Mouse (Mus musculus): Measurements from ENCODE around the gene Mkrn2os. TPM values are rescaled to one million over a fixed set of nuclear protein-coding genes. Genes with fewer than 3 reads are reported as not detected.

The Mkrn2os gene
- polyA plus RNA-seq, 1 experiment = not detected

DNA sequence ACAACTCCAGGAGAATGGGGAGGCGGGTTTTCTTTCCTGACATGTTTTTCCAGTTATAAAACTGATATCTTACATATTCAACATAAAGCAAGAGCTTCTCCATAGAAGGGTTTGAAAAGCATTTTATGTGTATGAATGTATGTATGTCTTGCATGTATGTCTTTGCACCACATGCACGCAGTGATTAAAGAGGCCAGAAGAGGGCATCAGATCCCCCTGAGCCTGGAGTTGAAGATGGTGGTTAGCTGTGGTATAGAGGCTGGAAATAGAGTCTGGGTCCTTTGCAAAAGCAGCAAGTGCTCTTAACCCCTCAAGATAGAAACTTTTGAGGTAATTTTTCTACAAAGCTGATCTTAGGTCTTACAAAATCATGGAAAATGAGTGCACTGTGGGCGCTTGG lies 16.7 kb upstream of the Mkrn2os start:
- no peak overlapping the region for H3K4me3 ChIP-seq (ENCODE audit: insufficient read depth, low read length)
- no peak overlapping the region for H3K27ac ChIP-seq (ENCODE audit: insufficient read depth, low read length)
- peaks cover 16% of the 10 kb centered on the region for H3K4me1 ChIP-seq (ENCODE audit: control insufficient read depth, insufficient read depth, low read length)
- TF ChIP-seq CTCF (IDR thresholded peaks at IDR 0.05; ENCODE audit: extremely low read depth, insufficient read depth, low read length) (no peak; the same call in 1 of the 2 replicates), POLR2A (IDR thresholded peaks at IDR 0.05; ENCODE audit: extremely low read depth, insufficient read depth, low read length) (no peak)

- peaks cover 13% of the 10 kb centered on the region for H3K4me1 ChIP-seq (ENCODE audit: control insufficient read depth, insufficient read depth, low read length)
- H3K27ac ChIP-seq (ENCODE audit: insufficient read depth, low read length) = peak overlapping the region; percentile 67; the same call in 1 of the 2 replicates
- TF ChIP-seq POLR2A (IDR thresholded peaks at IDR 0.05; ENCODE audit: extremely low read depth, insufficient read depth, low read length) = no peak
- no peak for TF ChIP-seq CTCF (IDR thresholded peaks at IDR 0.05; ENCODE audit: extremely low read depth, insufficient read depth, low read length)
- H3K4me3 ChIP-seq (ENCODE audit: insufficient read depth, low read length) = no peak overlapping the region
These were observed 15.1 kb upstream of the Mkrn2os start for GRCm38 (mm10) chr6:115607429-115607828.

DNA sequence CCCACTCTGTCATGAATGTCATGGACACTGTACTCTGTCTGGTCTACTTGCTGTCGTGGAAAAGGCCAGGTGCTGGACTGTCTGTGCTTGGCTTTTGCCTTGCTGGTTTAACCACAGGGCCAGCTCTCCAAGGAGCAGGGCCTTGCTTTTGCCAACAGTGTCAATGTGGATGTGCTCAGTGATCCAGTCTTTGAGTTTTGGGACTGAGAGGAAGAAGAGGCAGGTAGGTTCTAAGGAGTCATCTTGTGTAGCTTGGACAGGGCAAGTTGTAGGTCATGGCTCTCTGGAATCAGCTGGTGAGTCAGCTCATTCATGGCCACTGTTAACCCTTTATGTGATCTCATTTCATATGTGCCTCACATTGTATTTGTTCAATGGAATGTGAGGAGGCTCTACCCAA lies 14.1 kb upstream of the Mkrn2os start:
- TF ChIP-seq POLR2A (IDR thresholded peaks at IDR 0.05; ENCODE audit: extremely low read depth, insufficient read depth, low read length) = no peak
- TF ChIP-seq CTCF (IDR thresholded peaks at IDR 0.05; ENCODE audit: extremely low read depth, insufficient read depth, low read length) = no peak
- H3K4me3 ChIP-seq (ENCODE audit: insufficient read depth, low read length) = no peak overlapping the region
- no peak overlapping the region for H3K27ac ChIP-seq (ENCODE audit: insufficient read depth, low read length)
- peaks cover 13% of the 10 kb centered on the region for H3K4me1 ChIP-seq (ENCODE audit: control insufficient read depth, insufficient read depth, low read length)

DNA sequence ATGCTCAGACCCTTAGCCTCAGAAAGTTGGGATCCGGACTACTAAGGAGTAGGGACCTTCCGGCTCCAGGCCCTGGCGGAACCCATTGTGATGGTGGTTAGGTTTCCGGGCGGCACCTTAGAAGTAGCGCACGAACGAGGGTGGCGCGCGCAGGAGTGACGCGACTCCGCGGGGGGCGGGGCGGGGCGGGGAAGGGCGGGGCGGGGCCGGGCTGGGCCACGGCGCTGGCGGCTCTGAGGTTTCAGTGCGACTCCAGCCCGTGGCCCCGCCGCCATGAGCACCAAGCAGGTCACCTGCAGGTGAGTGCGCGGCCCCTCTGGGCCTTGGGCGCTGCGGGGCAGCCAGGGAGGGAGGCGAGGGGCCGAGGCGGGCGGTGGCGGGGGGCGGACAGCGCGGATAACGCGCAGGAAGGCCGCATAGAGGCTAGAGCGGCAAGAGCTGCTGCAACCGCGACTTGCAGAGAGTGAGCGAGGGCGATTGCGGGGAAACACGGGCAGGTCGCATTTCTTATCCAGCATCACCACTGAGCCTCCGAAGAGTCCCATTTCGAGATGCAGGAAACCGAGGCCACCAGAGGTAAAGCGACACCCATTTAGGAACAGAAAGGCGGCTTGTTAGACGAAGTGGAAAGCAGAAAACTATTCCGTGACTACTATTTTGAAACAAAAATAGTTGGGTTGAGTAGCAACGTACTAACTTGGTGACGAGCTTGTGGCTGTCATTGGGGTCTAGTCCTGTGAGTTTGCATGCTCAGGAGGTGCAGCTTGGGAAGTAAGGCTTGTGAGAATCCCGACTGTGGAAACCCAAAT lies 9.5 kb upstream of the Mkrn2os start, which contains the start of gene Mkrn2:
Mkrn2 (plus strand) TSS at position 188 of the 809 bp plus-strand sequence.
- Histone ChIP-seq H3K4me1 (ENCODE audit: control insufficient read depth, insufficient read depth, low read length) (peaks cover 6% of the 10 kb centered on the region), H3K4me3 (ENCODE audit: insufficient read depth, low read length) (peak within 1 kb of the TSS; percentile 78), H3K27ac (ENCODE audit: insufficient read depth, low read length) (no peak within 1 kb of the TSS)
- 0 out of 2 replicates have a peak, but pooled peaks have one; percentile 44 for TF ChIP-seq POLR2A (IDR thresholded peaks at IDR 0.05; ENCODE audit: extremely low read depth, insufficient read depth, low read length)
- no peak for TF ChIP-seq CTCF (IDR thresholded peaks at IDR 0.05; ENCODE audit: extremely low read depth, insufficient read depth, low read length)

DNA sequence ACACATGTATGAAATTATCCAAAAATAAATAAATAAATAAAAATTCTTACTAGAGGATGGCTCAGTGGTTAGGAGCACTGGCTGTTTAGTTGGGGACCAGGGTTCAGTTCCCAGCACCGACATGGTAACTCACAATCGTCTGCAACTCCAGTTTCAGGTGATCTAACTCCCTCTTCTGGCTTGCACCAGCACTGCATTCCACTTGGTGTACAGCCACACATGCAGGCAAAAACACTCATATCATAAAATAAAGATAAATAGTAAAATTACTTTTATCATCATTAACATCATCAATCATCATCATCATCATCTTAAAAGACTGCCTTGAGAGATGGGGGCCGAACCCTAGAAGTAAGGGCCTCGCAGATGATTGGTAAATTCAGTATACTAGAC lies 8.9 kb upstream of the Mkrn2os start:
- no peak for TF ChIP-seq POLR2A (IDR thresholded peaks at IDR 0.05; ENCODE audit: extremely low read depth, insufficient read depth, low read length)
- no peak for TF ChIP-seq CTCF (IDR thresholded peaks at IDR 0.05; ENCODE audit: extremely low read depth, insufficient read depth, low read length)
- peaks cover 1% of the 10 kb centered on the region; the same call in 1 of the 2 replicates for H3K4me1 ChIP-seq (ENCODE audit: control insufficient read depth, insufficient read depth, low read length)
- H3K4me3 ChIP-seq (ENCODE audit: insufficient read depth, low read length) = peak overlapping the region; percentile 78; the same call in 1 of the 2 replicates
- H3K27ac ChIP-seq (ENCODE audit: insufficient read depth, low read length) = no peak overlapping the region

DNA sequence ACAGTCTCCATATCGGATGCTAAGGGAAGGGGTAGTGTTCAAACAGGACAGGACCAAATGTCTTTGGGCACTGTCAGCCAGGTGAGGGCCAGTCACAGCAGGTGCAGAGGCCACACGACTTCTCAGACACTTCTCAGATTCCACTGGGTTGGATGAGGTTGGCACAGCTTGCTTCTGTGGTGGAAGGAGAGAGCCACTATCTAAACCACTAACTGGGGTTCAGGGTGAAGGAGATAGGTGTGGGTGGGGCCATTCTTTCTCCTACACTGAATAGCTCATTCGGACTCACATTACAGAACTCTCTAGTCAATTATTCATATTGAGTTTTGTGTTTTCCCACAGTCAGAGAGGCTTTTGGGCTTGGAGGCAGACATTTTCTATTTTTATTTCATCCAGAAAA lies 3.3 kb upstream of the Mkrn2os start:
- no peaks in the 10 kb centered on the region for H3K4me1 ChIP-seq (ENCODE audit: control insufficient read depth, insufficient read depth, low read length)
- H3K27ac ChIP-seq (ENCODE audit: insufficient read depth, low read length) = no peak overlapping the region
- H3K4me3 ChIP-seq (ENCODE audit: insufficient read depth, low read length) = no peak overlapping the region
- TF ChIP-seq CTCF (IDR thresholded peaks at IDR 0.05; ENCODE audit: extremely low read depth, insufficient read depth, low read length) (no peak), POLR2A (IDR thresholded peaks at IDR 0.05; ENCODE audit: extremely low read depth, insufficient read depth, low read length) (no peak)

DNA sequence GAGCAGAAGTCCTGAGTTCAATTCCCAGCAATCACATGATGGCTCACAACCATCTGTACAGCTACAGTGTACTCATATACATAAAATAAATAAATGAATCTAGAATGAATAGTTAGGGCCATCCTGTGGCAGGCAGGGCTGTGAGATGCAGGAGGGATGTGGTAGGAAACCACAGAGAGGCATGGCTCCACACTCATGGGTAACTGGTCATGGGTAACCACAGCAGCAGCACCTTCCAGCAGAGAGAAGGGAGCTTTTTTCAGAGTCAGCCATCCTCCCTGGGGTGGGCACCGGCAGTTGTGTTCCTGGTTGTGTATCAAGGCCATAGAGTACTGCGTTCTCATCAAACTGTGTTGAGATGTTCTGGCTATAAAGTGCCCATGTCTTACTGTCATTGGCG lies 2.1 kb upstream of the Mkrn2os start:
- H3K4me3 ChIP-seq (ENCODE audit: insufficient read depth, low read length) = no peak overlapping the region
- no peaks in the 10 kb centered on the region for H3K4me1 ChIP-seq (ENCODE audit: control insufficient read depth, insufficient read depth, low read length)
- no peak overlapping the region for H3K27ac ChIP-seq (ENCODE audit: insufficient read depth, low read length)
- no peak for TF ChIP-seq CTCF (IDR thresholded peaks at IDR 0.05; ENCODE audit: extremely low read depth, insufficient read depth, low read length)
- no peak for TF ChIP-seq POLR2A (IDR thresholded peaks at IDR 0.05; ENCODE audit: extremely low read depth, insufficient read depth, low read length)

DNA sequence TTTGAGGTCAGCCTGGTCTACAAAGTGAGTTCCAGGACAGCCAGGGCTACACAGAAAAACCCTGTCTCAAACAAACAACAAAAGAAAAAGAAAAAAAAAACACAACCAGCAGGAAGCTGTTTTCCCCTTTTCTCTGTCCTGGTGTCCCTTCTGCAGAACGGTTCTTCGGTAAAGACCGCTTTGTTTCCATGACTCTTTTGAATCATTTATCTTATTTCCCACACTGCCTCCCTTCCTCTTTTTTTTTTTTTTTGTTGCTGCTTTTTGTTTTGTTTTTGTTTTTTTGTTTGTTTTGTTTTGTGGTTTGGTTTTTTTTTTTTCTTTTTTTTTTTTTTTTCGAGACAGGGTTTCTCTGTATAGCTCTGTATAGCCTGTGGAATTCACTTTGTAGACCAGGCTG lies 876 bp upstream of the Mkrn2os start:
- no peak for TF ChIP-seq POLR2A (IDR thresholded peaks at IDR 0.05; ENCODE audit: extremely low read depth, insufficient read depth, low read length)
- TF ChIP-seq CTCF (IDR thresholded peaks at IDR 0.05; ENCODE audit: extremely low read depth, insufficient read depth, low read length) = no peak
- Histone ChIP-seq H3K4me3 (ENCODE audit: insufficient read depth, low read length) (no peak overlapping the region), H3K4me1 (ENCODE audit: control insufficient read depth, insufficient read depth, low read length) (no peaks in the 10 kb centered on the region), H3K27ac (ENCODE audit: insufficient read depth, low read length) (no peak overlapping the region)

- Histone ChIP-seq H3K4me3 (ENCODE audit: insufficient read depth, low read length) (no peak overlapping the region), H3K27ac (ENCODE audit: insufficient read depth, low read length) (no peak overlapping the region), H3K4me1 (ENCODE audit: control insufficient read depth, insufficient read depth, low read length) (no peaks in the 10 kb centered on the region)
- no peak for TF ChIP-seq CTCF (IDR thresholded peaks at IDR 0.05; ENCODE audit: extremely low read depth, insufficient read depth, low read length)
- no peak for TF ChIP-seq POLR2A (IDR thresholded peaks at IDR 0.05; ENCODE audit: extremely low read depth, insufficient read depth, low read length)
These were observed 550 bp downstream of the Mkrn2os start for GRCm38 (mm10) chr6:115591692-115592359.
